Mouse (Mus musculus): ENCODE results near the gene Fmn2.

The Fmn2 gene

DNA sequence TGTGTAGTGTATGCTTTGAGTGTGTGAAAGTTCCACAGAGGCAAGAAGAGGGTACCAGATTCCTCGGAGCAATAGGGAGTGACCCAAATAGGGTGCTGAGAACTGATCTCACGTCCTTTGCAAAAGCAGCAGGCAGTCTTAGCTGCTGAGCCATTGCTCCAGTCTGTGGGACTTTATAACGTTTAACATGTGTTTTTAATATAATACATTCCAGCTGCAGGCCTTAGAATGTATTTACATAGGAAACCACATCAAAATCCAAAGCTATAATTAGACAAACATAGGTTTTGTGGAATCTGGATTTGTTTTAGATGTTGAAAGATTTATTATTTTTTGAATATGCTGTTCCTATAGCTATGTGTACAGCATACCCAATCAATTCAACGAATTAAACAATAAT, 115.7 kb downstream of the Fmn2 start:
- no peak for TF ChIP-seq GATA4 (IDR thresholded peaks at IDR 0.05; ENCODE audit: insufficient replicate concordance, low read length)

DNA sequence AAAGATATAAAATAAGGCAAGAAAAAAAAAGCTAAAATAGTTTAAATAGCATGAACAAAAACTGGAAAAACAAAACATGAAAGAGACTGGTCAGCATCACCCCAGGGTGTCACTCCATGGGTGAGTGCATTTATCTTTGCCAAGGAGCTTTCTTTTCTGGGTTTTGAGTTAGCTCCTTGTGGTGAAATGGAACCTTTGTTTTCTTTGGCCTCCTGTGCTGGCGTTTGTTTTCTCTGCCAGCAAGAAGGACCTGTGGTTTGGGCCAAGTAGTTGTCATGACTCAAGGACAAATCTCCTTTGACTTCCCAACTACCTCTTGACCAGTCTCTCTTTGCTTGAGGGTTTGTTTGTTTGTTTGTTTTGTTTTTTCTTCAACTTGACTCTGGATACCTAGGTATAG, 119.9 kb downstream of the Fmn2 start:
- no peak for TF ChIP-seq GATA4 (IDR thresholded peaks at IDR 0.05; ENCODE audit: insufficient replicate concordance, low read length)

GRCm38 (mm10) chr1:174623054-174623453, 121.4 kb downstream of the Fmn2 start:
- no peak for TF ChIP-seq GATA4 (IDR thresholded peaks at IDR 0.05; ENCODE audit: insufficient replicate concordance, low read length)

- no peak for TF ChIP-seq GATA4 (IDR thresholded peaks at IDR 0.05; ENCODE audit: insufficient replicate concordance, low read length)
Observed at GRCm38 (mm10) chr1:174630074-174630473, 128.4 kb downstream of the Fmn2 start.

GRCm38 (mm10) chr1:174636291-174636690, 134.7 kb downstream of the Fmn2 start:
- TF ChIP-seq GATA4 (IDR thresholded peaks at IDR 0.05; ENCODE audit: insufficient replicate concordance, low read length) = no peak

GRCm38 (mm10) chr1:174637564-174638085, 136.0 kb downstream of the Fmn2 start:
- TF ChIP-seq GATA4 (IDR thresholded peaks at IDR 0.05; ENCODE audit: insufficient replicate concordance, low read length) = no peak

DNA sequence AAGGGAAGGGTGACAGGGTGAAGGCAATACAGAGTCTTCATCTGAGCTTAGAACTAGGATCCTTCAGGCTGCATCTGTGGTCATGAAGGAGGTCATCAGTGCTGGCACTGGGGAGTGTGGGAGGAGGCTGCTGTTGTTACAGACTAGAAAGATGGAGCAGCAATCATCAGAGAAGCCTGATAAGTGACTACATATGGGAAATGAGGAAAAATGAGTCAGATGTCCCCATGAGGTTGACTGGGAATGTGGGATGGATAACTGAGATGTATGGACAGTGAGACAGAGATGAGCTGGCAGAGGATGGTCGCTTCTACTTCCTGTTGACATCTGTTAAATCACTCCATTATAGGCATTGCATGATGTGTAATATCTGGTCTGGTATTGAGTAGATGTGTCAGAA, 139.3 kb downstream of the Fmn2 start:
- no peak for TF ChIP-seq GATA4 (IDR thresholded peaks at IDR 0.05; ENCODE audit: insufficient replicate concordance, low read length)

DNA sequence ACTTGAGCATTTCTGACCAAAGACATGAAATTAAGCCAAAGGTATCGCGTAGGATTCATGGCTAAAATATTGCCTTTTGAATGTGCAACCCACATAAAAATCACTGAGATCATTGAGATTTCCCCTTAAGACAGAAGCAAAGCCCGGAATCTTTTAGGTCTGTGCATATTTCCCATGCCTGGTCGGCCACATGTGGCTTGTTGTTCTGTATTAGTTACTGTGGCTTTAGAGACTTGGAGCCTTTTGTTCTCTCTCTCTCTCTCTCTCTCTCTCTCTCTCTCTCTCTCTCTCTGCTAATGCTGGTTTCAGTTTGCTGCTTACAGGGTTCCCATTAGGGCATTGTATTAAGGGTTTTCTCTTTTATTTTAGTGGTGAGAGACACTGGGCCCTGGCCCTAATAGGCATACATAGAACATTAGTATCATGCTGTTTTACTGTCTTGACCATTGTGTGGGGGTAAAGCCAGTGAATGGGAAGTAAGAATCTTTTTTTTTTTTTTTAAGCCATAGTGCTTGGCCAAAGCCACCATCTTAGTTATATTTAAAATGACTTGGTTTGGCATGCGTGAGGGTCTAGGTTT, 141.9 kb downstream of the Fmn2 start:
- no peak for TF ChIP-seq GATA4 (IDR thresholded peaks at IDR 0.05; ENCODE audit: insufficient replicate concordance, low read length)

DNA sequence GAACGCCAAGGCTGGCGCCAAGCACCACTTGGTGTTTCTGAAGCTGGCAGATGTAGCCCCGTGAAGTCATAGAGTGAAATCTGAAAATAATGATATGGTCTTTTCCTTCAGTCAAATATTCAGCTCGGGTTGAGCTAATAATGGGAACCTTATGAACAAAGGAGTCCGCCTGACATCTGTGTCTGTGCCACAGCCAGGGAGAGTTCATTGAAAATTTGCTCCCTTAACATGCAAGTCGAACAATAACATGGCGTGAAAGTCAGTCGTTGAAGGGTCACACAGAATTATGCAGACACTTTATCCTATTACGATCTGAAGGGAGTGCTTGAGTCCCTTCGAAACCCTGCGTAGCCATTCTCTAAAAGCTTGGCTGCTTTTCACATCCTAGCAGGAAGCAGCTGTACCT, 147.8 kb downstream of the Fmn2 start:
- no peak for TF ChIP-seq GATA4 (IDR thresholded peaks at IDR 0.05; ENCODE audit: insufficient replicate concordance, low read length)

- TF ChIP-seq GATA4 (IDR thresholded peaks at IDR 0.05; ENCODE audit: insufficient replicate concordance, low read length) = no peak
Observed at GRCm38 (mm10) chr1:174654565-174654964, 152.9 kb downstream of the Fmn2 start.

DNA sequence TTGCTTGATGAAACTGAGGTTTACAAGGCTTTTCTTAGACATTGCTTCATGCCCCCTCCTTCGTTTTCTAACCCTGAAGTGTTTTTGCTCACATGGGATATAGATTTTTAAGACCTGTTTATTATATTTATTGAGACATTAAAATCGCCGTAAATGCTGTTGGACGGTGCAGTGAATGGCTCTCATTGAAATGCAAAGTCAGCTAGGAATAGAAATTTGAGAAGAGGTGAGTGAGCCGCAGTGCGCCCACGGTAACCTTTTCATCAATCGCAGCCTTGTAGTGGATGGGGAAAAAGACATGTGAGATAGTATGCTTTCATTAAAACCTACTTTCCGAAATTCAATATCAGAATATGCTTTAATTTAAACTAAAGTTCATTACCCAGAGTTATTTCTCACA, 153.7 kb downstream of the Fmn2 start:
- TF ChIP-seq GATA4 (IDR thresholded peaks at IDR 0.05; ENCODE audit: insufficient replicate concordance, low read length) = no peak

DNA sequence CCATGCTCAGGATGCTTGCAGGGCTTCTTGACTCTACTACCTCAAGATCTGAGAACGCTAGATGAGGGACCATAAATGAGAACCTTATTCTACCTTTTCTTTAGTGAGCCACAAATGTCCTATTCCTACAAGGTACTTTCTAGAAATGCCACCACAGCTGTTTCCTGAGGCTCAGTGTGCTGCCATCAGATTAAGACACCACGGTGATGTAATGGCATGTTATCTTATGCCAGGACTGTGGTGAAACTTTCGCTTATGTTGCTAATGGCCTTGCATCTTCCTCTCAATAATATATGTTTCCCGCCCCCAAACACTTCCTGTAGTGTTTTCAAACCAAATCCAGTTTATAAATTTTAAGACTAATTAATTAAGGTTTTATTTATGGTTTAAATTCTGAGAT, 154.9 kb downstream of the Fmn2 start:
- no peak for TF ChIP-seq GATA4 (IDR thresholded peaks at IDR 0.05; ENCODE audit: insufficient replicate concordance, low read length)

- TF ChIP-seq GATA4 (IDR thresholded peaks at IDR 0.05; ENCODE audit: insufficient replicate concordance, low read length) = no peak
Observed at GRCm38 (mm10) chr1:174659459-174660223, 158.0 kb downstream of the Fmn2 start.

- TF ChIP-seq GATA4 (IDR thresholded peaks at IDR 0.05; ENCODE audit: insufficient replicate concordance, low read length) = no peak
Observed at GRCm38 (mm10) chr1:174665116-174665515, 163.5 kb downstream of the Fmn2 start.

- TF ChIP-seq GATA4 (IDR thresholded peaks at IDR 0.05; ENCODE audit: insufficient replicate concordance, low read length) = no peak
Observed at GRCm38 (mm10) chr1:174669132-174669531, 167.5 kb downstream of the Fmn2 start.

DNA sequence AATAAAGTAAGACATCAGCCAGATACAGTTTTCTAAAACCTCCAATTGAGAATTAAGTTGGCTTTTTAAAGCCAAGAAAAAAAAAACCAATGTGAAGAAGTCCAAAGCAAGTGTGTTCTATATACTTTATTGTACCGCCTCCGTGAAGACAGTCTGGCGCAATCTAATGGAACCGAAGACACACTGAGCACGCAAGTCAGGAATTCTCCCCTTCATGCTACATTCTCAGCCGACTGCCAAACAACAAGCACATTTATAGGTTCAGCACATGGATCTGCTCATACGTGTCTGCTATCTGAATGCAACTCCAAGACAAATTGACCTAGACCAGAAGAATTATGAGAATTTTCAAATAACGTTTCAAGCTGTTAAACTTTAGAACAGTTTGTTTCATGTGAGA, 169.2 kb downstream of the Fmn2 start:
- no peak for TF ChIP-seq GATA4 (IDR thresholded peaks at IDR 0.05; ENCODE audit: insufficient replicate concordance, low read length)

DNA sequence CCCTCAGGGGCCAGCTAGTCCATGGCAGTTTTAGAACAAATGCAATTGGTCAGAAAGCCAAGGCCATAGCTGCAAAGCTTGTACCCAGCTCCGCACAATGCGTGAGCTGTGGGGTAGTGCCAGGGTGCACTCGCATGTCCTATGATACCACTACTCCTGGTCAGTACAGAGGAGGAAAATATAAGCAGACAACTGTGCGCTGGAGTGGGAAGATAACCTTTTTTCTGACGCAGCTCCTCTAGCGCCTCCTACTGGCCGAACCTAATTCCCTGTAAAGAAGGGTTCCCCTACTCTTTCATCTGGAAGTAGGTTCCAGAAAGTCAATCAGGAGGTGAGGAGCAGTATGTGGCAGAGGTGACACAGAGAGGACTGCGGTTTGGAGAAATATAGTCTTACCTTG, 173.0 kb downstream of the Fmn2 start:
- TF ChIP-seq GATA4 (IDR thresholded peaks at IDR 0.05; ENCODE audit: insufficient replicate concordance, low read length) = no peak
